Mouse (Mus musculus): ENCODE data around the gene Zdhhc13. TPM values are rescaled to one million over a fixed set of nuclear protein-coding genes. Genes with fewer than 3 reads are reported as not detected.
A peak's percentile ranks its signal among the peaks of the same experiment; 100 is the strongest.

The Zdhhc13 gene
- polyA plus RNA-seq, 1 experiment from 2014 or later, result 33.7 TPM

GRCm38 (mm10) chr7:48788348-48788747 is 455 bp upstream of the Zdhhc13 start:
- no peak for ATAC-seq (ENCODE audit: insufficient number of reproducible peaks, low FRiP score, low TSS enrichment, low read depth)

GRCm38 (mm10) chr7:48790117-48790516 is 1.3 kb downstream of the Zdhhc13 start:
- H3K27ac ChIP-seq (replicated peaks), result no peak overlapping the region
- H3K9ac ChIP-seq, result no peak overlapping the region
- H3K4me1 ChIP-seq, result peaks cover 14% of the 10 kb centered on the region; the same call in 1 of the 2 replicates
- WGBS, result 60% methylated on average over 4 of the region's 4 CpGs
- H3K4me2 ChIP-seq (replicated peaks), result 0 out of 2 replicates have a peak overlapping the region, but pooled peaks have one; percentile 6
- H3K36me3 ChIP-seq, result no peaks in the 10 kb centered on the region
- no peak overlapping the region for H3K4me3 ChIP-seq (replicated peaks)
- no peaks in the 10 kb centered on the region for H3K27me3 ChIP-seq
- ATAC-seq (ENCODE audit: insufficient number of reproducible peaks, low FRiP score, low TSS enrichment, low read depth), result no peak
- no peaks in the 10 kb centered on the region for H3K9me3 ChIP-seq (replicated peaks)

More at GRCm38 (mm10) chr7:48788348-48788747, 455 bp upstream of the Zdhhc13 start:
- no peaks in the 10 kb centered on the region for H3K9me3 ChIP-seq (replicated peaks)
- no peak overlapping the region for H3K27ac ChIP-seq (replicated peaks)
- H3K4me3 ChIP-seq (replicated peaks), result peak overlapping the region; percentile 87
- H3K4me1 ChIP-seq, result peaks cover 14% of the 10 kb centered on the region; the same call in 1 of the 2 replicates
- no peaks in the 10 kb centered on the region for H3K27me3 ChIP-seq
- WGBS, result 57% methylated on average over 3 of the region's 3 CpGs
- peak overlapping the region; percentile 77 for H3K4me2 ChIP-seq (replicated peaks)
- no peaks in the 10 kb centered on the region for H3K36me3 ChIP-seq
- no peak overlapping the region for H3K9ac ChIP-seq

- H3K9ac ChIP-seq, result no peak overlapping the region
- no peak overlapping the region for H3K4me3 ChIP-seq (replicated peaks)
- no peaks in the 10 kb centered on the region for H3K27me3 ChIP-seq
- peaks cover 14% of the 10 kb centered on the region; the same call in 1 of the 2 replicates for H3K4me1 ChIP-seq
- ATAC-seq (ENCODE audit: insufficient number of reproducible peaks, low FRiP score, low TSS enrichment, low read depth), result no peak
- 88% methylated on average over 3 of the region's 3 CpGs for WGBS
- no peak overlapping the region for H3K27ac ChIP-seq (replicated peaks)
- H3K36me3 ChIP-seq, result no peaks in the 10 kb centered on the region
- no peaks in the 10 kb centered on the region for H3K9me3 ChIP-seq (replicated peaks)
- H3K4me2 ChIP-seq (replicated peaks), result no peak overlapping the region
Measured at GRCm38 (mm10) chr7:48791412-48791811, 2.6 kb downstream of the Zdhhc13 start.

GRCm38 (mm10) chr7:48795130-48795529 is 6.3 kb downstream of the Zdhhc13 start:
- ATAC-seq (ENCODE audit: insufficient number of reproducible peaks, low FRiP score, low TSS enrichment, low read depth), result no peak
- Histone ChIP-seq H3K4me1 (peaks cover 4% of the 10 kb centered on the region; the same call in 1 of the 2 replicates), H3K9me3 (replicated peaks) (no peaks in the 10 kb centered on the region), H3K9ac (no peak overlapping the region), H3K27ac (replicated peaks) (no peak overlapping the region), H3K27me3 (no peaks in the 10 kb centered on the region), H3K4me3 (replicated peaks) (no peak overlapping the region), H3K4me2 (replicated peaks) (no peak overlapping the region), H3K36me3 (no peaks in the 10 kb centered on the region)
- WGBS, result 81% methylated on average over 3 of the region's 3 CpGs

- Histone ChIP-seq H3K4me2 (replicated peaks) (no peak overlapping the region), H3K36me3 (peaks cover 46% of the 10 kb centered on the region)
Measured at GRCm38 (mm10) chr7:48803381-48803780, 14.6 kb downstream of the Zdhhc13 start.

GRCm38 (mm10) chr7:48806587-48806986 is 17.8 kb downstream of the Zdhhc13 start:
- H3K9ac ChIP-seq, result no peak overlapping the region
- 86% methylated on average over 4 of the region's 4 CpGs for WGBS
- no peaks in the 10 kb centered on the region for H3K4me1 ChIP-seq
- ATAC-seq (ENCODE audit: insufficient number of reproducible peaks, low FRiP score, low TSS enrichment, low read depth), result no peak
- no peak overlapping the region for H3K4me2 ChIP-seq (replicated peaks)
- no peaks in the 10 kb centered on the region for H3K9me3 ChIP-seq (replicated peaks)
- peaks cover 50% of the 10 kb centered on the region for H3K36me3 ChIP-seq
- H3K27ac ChIP-seq (replicated peaks), result no peak overlapping the region
- no peaks in the 10 kb centered on the region for H3K27me3 ChIP-seq
- H3K4me3 ChIP-seq (replicated peaks), result no peak overlapping the region

More at GRCm38 (mm10) chr7:48803381-48803780, 14.6 kb downstream of the Zdhhc13 start:
- Histone ChIP-seq H3K9ac (no peak overlapping the region), H3K27me3 (no peaks in the 10 kb centered on the region), H3K9me3 (replicated peaks) (no peaks in the 10 kb centered on the region), H3K27ac (replicated peaks) (no peak overlapping the region), H3K4me1 (no peaks in the 10 kb centered on the region), H3K4me3 (replicated peaks) (no peak overlapping the region)
- 69% methylated on average over 7 of the region's 7 CpGs for WGBS
- ATAC-seq (ENCODE audit: insufficient number of reproducible peaks, low FRiP score, low TSS enrichment, low read depth), result no peak

- no peak overlapping the region for H3K27ac ChIP-seq (replicated peaks)
- H3K27me3 ChIP-seq, result no peaks in the 10 kb centered on the region
- H3K4me1 ChIP-seq, result no peaks in the 10 kb centered on the region
- H3K36me3 ChIP-seq, result peaks cover 38% of the 10 kb centered on the region
- no peaks in the 10 kb centered on the region for H3K9me3 ChIP-seq (replicated peaks)
- no peak for ATAC-seq (ENCODE audit: insufficient number of reproducible peaks, low FRiP score, low TSS enrichment, low read depth)
- H3K9ac ChIP-seq, result no peak overlapping the region
- 95% methylated on average over 1 of the region's 1 CpGs for WGBS
- H3K4me2 ChIP-seq (replicated peaks), result no peak overlapping the region
- no peak overlapping the region for H3K4me3 ChIP-seq (replicated peaks)
Measured at GRCm38 (mm10) chr7:48810652-48811051, 21.8 kb downstream of the Zdhhc13 start.

- H3K27ac ChIP-seq (replicated peaks), result no peak overlapping the region
- peaks cover 31% of the 10 kb centered on the region for H3K36me3 ChIP-seq
- no peak overlapping the region for H3K4me2 ChIP-seq (replicated peaks)
- no peak overlapping the region for H3K4me3 ChIP-seq (replicated peaks)
- H3K27me3 ChIP-seq, result no peaks in the 10 kb centered on the region
- no peak overlapping the region for H3K9ac ChIP-seq
- no peaks in the 10 kb centered on the region for H3K4me1 ChIP-seq
- no peaks in the 10 kb centered on the region for H3K9me3 ChIP-seq (replicated peaks)
- ATAC-seq (ENCODE audit: insufficient number of reproducible peaks, low FRiP score, low TSS enrichment, low read depth), result no peak
Measured at GRCm38 (mm10) chr7:48812358-48812757, 23.6 kb downstream of the Zdhhc13 start.

- Histone ChIP-seq H3K4me2 (replicated peaks) (no peak overlapping the region), H3K9ac (no peak overlapping the region), H3K27me3 (no peaks in the 10 kb centered on the region), H3K4me1 (no peaks in the 10 kb centered on the region), H3K9me3 (replicated peaks) (no peaks in the 10 kb centered on the region), H3K27ac (replicated peaks) (no peak overlapping the region), H3K4me3 (replicated peaks) (no peak overlapping the region), H3K36me3 (peaks cover 33% of the 10 kb centered on the region; the same call in 1 of the 2 replicates)
- 86% methylated on average over 1 of the region's 1 CpGs for WGBS
- no peak for ATAC-seq (ENCODE audit: insufficient number of reproducible peaks, low FRiP score, low TSS enrichment, low read depth)
Measured at GRCm38 (mm10) chr7:48813594-48813993, 24.8 kb downstream of the Zdhhc13 start.

GRCm38 (mm10) chr7:48821654-48822053 is 32.9 kb downstream of the Zdhhc13 start:
- no peak for ATAC-seq (ENCODE audit: insufficient number of reproducible peaks, low FRiP score, low TSS enrichment, low read depth)
- Histone ChIP-seq H3K4me1 (no peaks in the 10 kb centered on the region), H3K4me2 (replicated peaks) (no peak overlapping the region), H3K27me3 (no peaks in the 10 kb centered on the region), H3K36me3 (peaks cover 69% of the 10 kb centered on the region), H3K9ac (no peak overlapping the region), H3K9me3 (replicated peaks) (no peaks in the 10 kb centered on the region), H3K4me3 (replicated peaks) (no peak overlapping the region), H3K27ac (replicated peaks) (no peak overlapping the region)
- 77% methylated on average over 5 of the region's 5 CpGs for WGBS

- H3K4me3 ChIP-seq (replicated peaks), result no peak overlapping the region
- no peak overlapping the region for H3K27ac ChIP-seq (replicated peaks)
- no peaks in the 10 kb centered on the region for H3K27me3 ChIP-seq
- WGBS, result 94% methylated on average over 3 of the region's 3 CpGs
- H3K9ac ChIP-seq, result no peak overlapping the region
- ATAC-seq (ENCODE audit: insufficient number of reproducible peaks, low FRiP score, low TSS enrichment, low read depth), result no peak
- no peak overlapping the region for H3K4me2 ChIP-seq (replicated peaks)
- peaks cover 67% of the 10 kb centered on the region for H3K36me3 ChIP-seq
- no peaks in the 10 kb centered on the region for H3K9me3 ChIP-seq (replicated peaks)
- H3K4me1 ChIP-seq, result no peaks in the 10 kb centered on the region
Measured at GRCm38 (mm10) chr7:48823621-48824020, 34.8 kb downstream of the Zdhhc13 start.

- Histone ChIP-seq H3K9ac (no peak overlapping the region), H3K4me1 (no peaks in the 10 kb centered on the region), H3K27me3 (no peaks in the 10 kb centered on the region), H3K27ac (replicated peaks) (no peak overlapping the region), H3K9me3 (replicated peaks) (no peaks in the 10 kb centered on the region), H3K4me2 (replicated peaks) (no peak overlapping the region), H3K4me3 (replicated peaks) (no peak overlapping the region), H3K36me3 (peaks cover 67% of the 10 kb centered on the region)
- ATAC-seq (ENCODE audit: insufficient number of reproducible peaks, low FRiP score, low TSS enrichment, low read depth), result no peak
- WGBS, result 96% methylated on average over 1 of the region's 1 CpGs
Measured at GRCm38 (mm10) chr7:48824671-48825070, 35.9 kb downstream of the Zdhhc13 start.

Measured in embryonic facial prominence, embryonic 15.5 days (tissue).